Mouse (Mus musculus) heart, postnatal 0 days (tissue): ENCODE measurements at regions not wholly inside any gene's neighbourhood (a gene's known extent, or its start where the extent isn't known, plus 50 kb on each side); places are given as distances from the start of the nearest gene placed in this dataset.

Experiments used
- CTCF ChIP-seq: IDR thresholded peaks from 2 replicates; pipeline ENCODE4 v1.5.1; 2016; ENCODE audit warnings: antibody characterized with exemption, control low read depth, low read depth
- EP300 ChIP-seq: IDR thresholded peaks from 2 replicates; pipeline ENCODE4 v1.6.1; 2016; ENCODE audit warnings: antibody characterized with exemption, low read depth

- TF ChIP-seq EP300: no peak
- TF ChIP-seq CTCF: no peak
These were observed 92.8 kb upstream of the Frmd4a start for GRCm38 (mm10) chr2:3924696-3925095.
